11 mouse cellular contexts compared by ENCODE assay signal in the genomic region with DNA sequence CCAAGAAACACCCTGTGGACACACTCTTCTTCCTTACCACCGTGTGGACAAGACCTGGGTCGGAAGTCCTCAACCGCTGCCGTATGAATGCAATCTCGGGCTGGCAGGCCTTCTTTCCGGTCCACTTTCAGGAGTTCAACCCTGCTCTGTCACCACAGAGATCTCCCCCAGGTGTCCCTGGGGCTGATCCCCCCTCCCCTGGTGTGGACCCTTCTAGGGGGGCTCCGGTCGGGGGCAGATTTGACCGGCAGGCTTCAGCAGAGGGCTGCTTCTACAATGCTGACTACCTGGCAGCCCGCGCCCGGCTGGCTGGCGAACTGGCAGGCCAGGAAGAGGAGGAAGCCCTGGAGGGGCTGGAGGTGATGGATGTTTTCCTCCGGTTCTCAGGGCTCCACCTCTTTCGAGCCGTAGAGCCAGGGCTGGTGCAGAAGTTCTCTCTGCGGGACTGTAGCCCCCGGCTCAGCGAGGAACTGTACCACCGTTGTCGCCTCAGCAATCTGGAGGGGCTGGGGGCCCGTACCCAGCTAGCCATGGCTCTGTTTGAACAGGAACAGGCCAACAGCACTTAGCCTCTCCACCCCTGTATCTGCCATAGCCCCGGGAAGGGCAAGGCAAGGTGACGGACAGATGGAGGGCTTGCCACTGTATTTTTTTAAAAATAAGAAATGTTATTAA. TPM values are rescaled to one million over a fixed set of nuclear protein-coding genes. Genes with fewer than 3 reads are reported as not detected.
DNase-seq lines count a peak whose midpoint lies in the region; ATAC-seq and TF ChIP-seq lines count a peak whose summit lies in the region.
"Had no signal": no experiment of that assay in that cellular context is flagged by ENCODE, and none has a peak within 500 bp of the region (broad histone marks: within the 10 kb centered on the region; RNA-seq: fewer than 3 reads in every experiment).

No protein-coding gene starts in this region.

- no peak overlapping the region for H3K27ac ChIP-seq in heart, embryonic 11.5 days (ENCODE audit: low read depth, low read length)
- H3K27ac ChIP-seq in embryonic facial prominence, embryonic 15.5 days (replicated peaks), result no peak overlapping the region

- H3K79me3 ChIP-seq in C2C12 (ENCODE audit: low read depth), result peaks cover 20% of the 10 kb centered on the region

- ATAC-seq in heart, embryonic 11.5 days (replicated peaks; ENCODE audit: insufficient number of reproducible peaks, low FRiP score, low TSS enrichment), result no peak
- no peak for ATAC-seq in embryonic facial prominence, embryonic 15.5 days (ENCODE audit: insufficient number of reproducible peaks, low FRiP score, low TSS enrichment, low read depth)

- peak overlapping the region; percentile 10 for H3ac ChIP-seq in C2C12 (ENCODE audit: control insufficient read depth, insufficient read length, low read depth)

- no peak for DNase-seq in heart, adult 18-20 months
- DNase-seq in kidney, postnatal 36 days, result peak; percentile 44 to 63
- no peak for DNase-seq in urinary bladder, postnatal 4 days (ENCODE audit: low spot score in 2 of 2)
- no peak for DNase-seq in ovary, postnatal 10 days (ENCODE audit: low spot score)
- no peak for DNase-seq in spleen, postnatal 4 days (ENCODE audit: low spot score in 2 of 2)

- H3K9ac ChIP-seq in heart, embryonic 11.5 days (ENCODE audit: low read depth, low read length), result peak overlapping the region; percentile 28; the same call in 1 of the 2 replicates
- no peak overlapping the region for H3K9ac ChIP-seq in embryonic facial prominence, embryonic 15.5 days

- peaks cover 32% of the 10 kb centered on the region for H3K79me2 ChIP-seq in C2C12 (ENCODE audit: control insufficient read depth, insufficient read depth)

- H3K36me3 ChIP-seq in heart, embryonic 11.5 days (ENCODE audit: control insufficient read depth, insufficient read depth, low read length), result peaks cover 40% of the 10 kb centered on the region
- H3K36me3 ChIP-seq in C2C12 (ENCODE audit: control insufficient read depth, insufficient read depth), result peaks cover 51% of the 10 kb centered on the region
- H3K36me3 ChIP-seq in embryonic facial prominence, embryonic 15.5 days, result peaks cover 81% of the 10 kb centered on the region

- no peaks in the 10 kb centered on the region for H3K9me3 ChIP-seq in heart, embryonic 11.5 days (replicated peaks; ENCODE audit: control insufficient read depth, low read length)
- H3K9me3 ChIP-seq in embryonic facial prominence, embryonic 15.5 days (replicated peaks), result no peaks in the 10 kb centered on the region
- H3K9me3 ChIP-seq: G1E; midbrain, embryonic 12.5 days had no signal

- H3K4me2 ChIP-seq in heart, embryonic 11.5 days, result peak overlapping the region; percentile 41; the same call in 1 of the 2 replicates
- 0 out of 2 replicates have a peak overlapping the region, but pooled peaks have one; percentile 0 for H3K4me2 ChIP-seq in embryonic facial prominence, embryonic 15.5 days (replicated peaks)
- H3K4me2 ChIP-seq: midbrain, embryonic 12.5 days had no signal

- no peak overlapping the region for H3K4me3 ChIP-seq in heart, embryonic 11.5 days (ENCODE audit: low read depth, low read length)
- H3K4me3 ChIP-seq in C2C12 (ENCODE audit: insufficient read depth, poor library complexity, severe bottlenecking), result no peak overlapping the region
- H3K4me3 ChIP-seq in embryonic facial prominence, embryonic 15.5 days (replicated peaks), result no peak overlapping the region
- H3K4me3 ChIP-seq: midbrain, embryonic 12.5 days had no signal

- WGBS in heart, embryonic 11.5 days (ENCODE audit: insufficient replicate concordance), result 65% methylated on average over 24 of the region's 24 CpGs
- WGBS in embryonic facial prominence, embryonic 15.5 days, result 58% methylated on average over 24 of the region's 24 CpGs

- TF ChIP-seq CTCF in C2C12 (IDR thresholded peaks at IDR 0.05; ENCODE audit: control insufficient read depth, insufficient read depth, insufficient read length), result no peak

- peaks cover 31% of the 10 kb centered on the region for H3K4me1 ChIP-seq in heart, embryonic 11.5 days (ENCODE audit: control insufficient read depth, insufficient read depth, low read length)
- peaks cover 37% of the 10 kb centered on the region for H3K4me1 ChIP-seq in embryonic facial prominence, embryonic 15.5 days

- no peaks in the 10 kb centered on the region for H3K27me3 ChIP-seq in heart, embryonic 11.5 days (ENCODE audit: control insufficient read depth, insufficient read depth, low read length)
- H3K27me3 ChIP-seq in C2C12 (ENCODE audit: control insufficient read depth, insufficient read depth, insufficient read length), result no peaks in the 10 kb centered on the region
- no peaks in the 10 kb centered on the region for H3K27me3 ChIP-seq in embryonic facial prominence, embryonic 15.5 days

TF ChIP-seq in C2C12, 6 proteins besides CTCF, POLR2A, EP300 and RAD21:
- TF ChIP-seq FOSL1 (IDR thresholded peaks at IDR 0.05; ENCODE audit: insufficient read depth, low read length, poor library complexity, severe bottlenecking) (no peak), USF1 (IDR thresholded peaks at IDR 0.05; ENCODE audit: low read depth) (no peak), MYOG (IDR thresholded peaks at IDR 0.05; ENCODE audit: control insufficient read depth, extremely low read depth, insufficient read length) (no peak), CEBPB (IDR thresholded peaks at IDR 0.05; ENCODE audit: low read depth) (no peak), MAX (IDR thresholded peaks at IDR 0.05) (no peak)

RNA-seq across cellular contexts. Expression of a gene that starts 5.4 kb away (rescaled TPM):
- polyA plus RNA-seq in heart, embryonic 11.5 days (2014; fragmentation: Nextera tagmentation; extraction: Ambion mirVana), result 8.1 and 9.8 TPM in 2 replicates
- 1 to 10 TPM; 5.8 to 6.9 TPM for total RNA-seq in heart, adult 18-20 months (2021)
- polyA plus RNA-seq in C2C12 (2012; fragmentation: generic; extraction: Trizol), result 37.7 TPM
- polyA plus RNA-seq in embryonic facial prominence, embryonic 15.5 days (2015; fragmentation: Nextera tagmentation; extraction: Ambion mirVana), result 30.3 and 33.1 TPM in 2 replicates

RNA-seq across cellular contexts. Expression of a gene that starts 14.7 kb away (rescaled TPM):
- 75.6 and 78.6 TPM in 2 replicates for polyA plus RNA-seq in heart, embryonic 11.5 days (2014; fragmentation: Nextera tagmentation; extraction: Ambion mirVana)
- 10 to 100 TPM; 53.5 to 54.9 TPM for total RNA-seq in heart, adult 18-20 months (2021)
- 143 TPM for polyA plus RNA-seq in C2C12 (2012; fragmentation: generic; extraction: Trizol)
- polyA plus RNA-seq in embryonic facial prominence, embryonic 15.5 days (2015; fragmentation: Nextera tagmentation; extraction: Ambion mirVana), result 93.7 and 100 TPM in 2 replicates

RNA-seq across cellular contexts. Expression of a gene that starts 32.3 kb away (rescaled TPM):
- 73.2 and 76.1 TPM in 2 replicates for polyA plus RNA-seq in heart, embryonic 11.5 days (2014; fragmentation: Nextera tagmentation; extraction: Ambion mirVana)
- 10 to 100 TPM; 56.5 to 59.8 TPM for total RNA-seq in heart, adult 18-20 months (2021)
- 87.6 TPM for polyA plus RNA-seq in C2C12 (2012; fragmentation: generic; extraction: Trizol)
- polyA plus RNA-seq in embryonic facial prominence, embryonic 15.5 days (2015; fragmentation: Nextera tagmentation; extraction: Ambion mirVana), result 39.7 and 42.4 TPM in 2 replicates
- polyA plus RNA-seq: G1E had no signal

RNA-seq across cellular contexts. Expression of a gene that starts 35.3 kb away (rescaled TPM):
- not detected in 2 replicates for polyA plus RNA-seq in heart, embryonic 11.5 days (2014; fragmentation: Nextera tagmentation; extraction: Ambion mirVana)
- total RNA-seq in heart, adult 18-20 months (2021), result not detected
- polyA plus RNA-seq in C2C12 (2012; fragmentation: generic; extraction: Trizol), result not detected
- polyA plus RNA-seq in embryonic facial prominence, embryonic 15.5 days (2015; fragmentation: Nextera tagmentation; extraction: Ambion mirVana), result 0.07 TPM in 1 of 2 replicates, not detected in the other
- total RNA-seq: G1E; gastrocnemius, adult 18-20 months had no signal
- polyA plus RNA-seq: G1E had no signal

RNA-seq across cellular contexts. Expression of a gene that starts 51.2 kb away (rescaled TPM):
- 3.2 and 3.4 TPM in 2 replicates for polyA plus RNA-seq in heart, embryonic 11.5 days (2014; fragmentation: Nextera tagmentation; extraction: Ambion mirVana)
- total RNA-seq in heart, adult 18-20 months (2021), result 10 to 100 TPM; 83.7 to 90.6 TPM
- not detected for polyA plus RNA-seq in C2C12 (2012; fragmentation: generic; extraction: Trizol)
- 1.1 and 1.2 TPM in 2 replicates for polyA plus RNA-seq in embryonic facial prominence, embryonic 15.5 days (2015; fragmentation: Nextera tagmentation; extraction: Ambion mirVana)
- total RNA-seq: G1E had no signal
- polyA plus RNA-seq: G1E had no signal

Comparison
In these comparisons a context has a peak if more than half of its experiments do, and no peak if none do; other contexts are left out.
1. DNase-seq: peak in kidney, postnatal 36 days (2 of 2); none in heart, adult 18-20 months (0 of 2), urinary bladder, postnatal 4 days (0 of 2), ovary, postnatal 10 days (single experiment) and spleen, postnatal 4 days (0 of 2).